Mouse (Mus musculus): Measurements from ENCODE around the gene Lcorl.
A peak's percentile ranks its signal among the peaks of the same experiment; 100 is the strongest.
"Not testable (repeated sequence)": the region's sequence is repeated elsewhere in the genome, so short reads cannot be mapped to it uniquely, and the experiment has no call there.

Gene Lcorl

GRCm38 (mm10) chr5:45706811-45707210 is 150.6 kb downstream of the Lcorl start:
- DNase-seq (ENCODE audit: low spot score in 2 of 2), result no peak

DNA sequence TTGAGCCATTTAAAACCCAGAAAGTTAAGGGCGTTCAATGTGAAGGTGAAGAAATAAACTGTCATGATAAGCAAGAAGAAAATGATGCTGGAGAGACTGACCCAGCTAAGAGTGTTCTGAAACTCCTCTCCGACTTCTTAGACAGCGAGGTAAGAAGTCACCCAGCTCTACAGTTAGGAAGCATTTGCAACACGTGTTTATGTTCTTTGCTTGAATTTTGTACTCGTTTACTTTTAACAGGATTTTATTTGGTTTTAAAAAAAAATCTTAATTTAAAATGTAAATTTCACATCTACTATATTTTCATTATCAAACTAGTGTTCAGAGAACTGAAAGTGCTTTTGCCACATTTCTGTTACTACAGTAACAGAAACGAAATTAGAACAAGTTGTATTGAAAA is 165.7 kb downstream of the Lcorl start:
- DNase-seq (ENCODE audit: low spot score in 2 of 2), result no peak

DNA sequence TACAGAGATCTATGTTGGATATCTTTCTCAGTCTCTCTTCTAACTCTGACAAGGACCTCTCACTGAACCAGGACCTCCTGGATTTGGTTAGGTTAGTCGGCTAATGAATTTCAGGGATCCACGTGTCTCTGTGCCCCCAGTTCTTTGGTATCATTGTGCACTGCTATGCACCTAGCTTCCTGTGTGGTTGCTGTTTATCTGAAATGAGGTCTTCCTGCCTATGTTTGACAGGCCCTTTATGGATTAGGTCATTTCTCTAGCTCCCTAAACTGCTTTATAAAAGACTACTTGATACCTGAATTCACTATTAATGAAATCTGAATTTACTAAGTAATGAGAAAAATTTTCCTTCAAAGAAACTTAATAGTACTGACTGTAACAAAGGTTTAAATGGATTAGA is 166.6 kb downstream of the Lcorl start:
- no peak for DNase-seq (ENCODE audit: low spot score in 2 of 2)

DNA sequence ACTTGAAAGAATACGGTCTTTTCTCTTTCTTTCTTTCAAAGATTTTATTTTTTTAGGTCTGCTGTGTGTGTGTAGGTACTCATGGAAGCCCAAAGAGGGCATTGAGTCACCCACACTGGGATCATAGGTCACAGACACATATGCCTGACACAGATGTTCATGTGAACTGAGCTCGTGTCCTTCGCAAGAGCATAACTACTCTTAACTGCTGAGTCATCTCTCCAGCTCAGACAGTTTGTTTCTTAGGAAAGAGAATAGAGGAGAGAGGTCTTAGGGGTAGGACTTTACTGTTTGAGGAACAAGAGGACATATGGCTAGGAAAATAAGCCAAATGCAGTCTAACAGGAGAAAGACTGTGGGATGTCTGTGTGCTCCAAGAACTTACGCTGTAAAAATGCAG is 168.3 kb downstream of the Lcorl start:
- DNase-seq (ENCODE audit: low spot score in 2 of 2), result no peak

- no peak for DNase-seq (ENCODE audit: low spot score in 2 of 2)
Measured at GRCm38 (mm10) chr5:45686223-45686622, 171.2 kb downstream of the Lcorl start.

- no peak for DNase-seq (ENCODE audit: low spot score in 2 of 2)
Measured at GRCm38 (mm10) chr5:45685243-45685642, 172.2 kb downstream of the Lcorl start.

GRCm38 (mm10) chr5:45683388-45683787 is 174.0 kb downstream of the Lcorl start:
- DNase-seq (ENCODE audit: low spot score in 2 of 2), result no peak

- no peak for DNase-seq (ENCODE audit: low spot score in 2 of 2)
Measured at GRCm38 (mm10) chr5:45679955-45680354, 177.5 kb downstream of the Lcorl start.

GRCm38 (mm10) chr5:45677639-45678038 is 179.8 kb downstream of the Lcorl start:
- DNase-seq (ENCODE audit: low spot score in 2 of 2), result no peak

GRCm38 (mm10) chr5:45675032-45675431 is 182.4 kb downstream of the Lcorl start:
- DNase-seq (ENCODE audit: low spot score in 2 of 2), result no peak

DNA sequence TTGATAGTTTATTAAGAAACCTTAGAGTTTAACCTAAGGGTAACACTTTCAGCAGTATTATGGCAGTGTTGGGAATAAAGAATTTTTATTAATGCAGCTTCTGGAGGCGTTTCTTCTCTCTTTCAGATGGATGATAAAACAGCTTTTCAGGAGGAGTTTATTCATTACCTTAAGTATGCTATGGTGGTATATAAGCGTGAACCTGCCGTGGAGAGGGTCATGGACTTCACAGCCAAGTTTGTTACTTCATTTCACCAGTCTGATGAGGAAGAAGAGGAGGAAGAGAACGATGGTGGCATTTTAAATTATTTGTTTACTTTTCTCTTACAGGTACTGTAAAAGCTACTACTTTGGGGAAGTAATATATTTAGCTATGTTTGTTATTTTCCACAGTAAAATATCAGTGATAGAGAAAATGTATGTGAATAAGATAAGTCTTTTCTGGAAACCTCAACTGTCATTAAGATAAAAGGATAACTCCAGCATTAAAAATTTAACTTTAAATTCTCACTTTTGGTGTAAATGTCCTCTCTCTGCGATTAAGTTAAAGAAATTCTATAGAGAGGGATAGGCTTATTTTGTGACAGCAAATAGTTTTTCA is 186.4 kb downstream of the Lcorl start:
- DNase-seq (ENCODE audit: low spot score in 2 of 2), result no peak

DNA sequence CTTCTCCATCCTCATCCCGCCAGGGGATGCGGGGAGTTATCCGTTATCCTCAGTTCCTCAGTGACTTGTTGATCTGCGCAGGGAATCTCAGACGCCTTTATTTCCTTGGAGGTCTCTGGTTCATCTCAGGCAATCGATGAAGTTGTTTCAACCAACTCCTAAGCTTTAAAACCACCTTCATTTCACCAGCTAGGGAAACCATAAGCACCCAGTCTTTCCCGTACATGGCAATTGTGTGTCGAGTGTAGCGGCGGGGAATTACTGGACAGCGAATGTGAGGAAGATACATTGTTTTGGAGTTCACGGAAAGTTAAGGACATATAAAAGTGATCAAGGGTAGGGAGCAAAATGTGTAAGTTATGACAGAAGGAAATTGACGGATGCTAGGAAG is 187.1 kb downstream of the Lcorl start:
- no peak for DNase-seq (ENCODE audit: low spot score in 2 of 2)

GRCm38 (mm10) chr5:45669598-45670279 is 187.7 kb downstream of the Lcorl start, which contains the start of gene Ncapg:
TSS of gene Ncapg (plus strand) at chr5:45669919.
- DNase-seq (ENCODE audit: low spot score in 2 of 2), result peak; percentile 97 to 100

- DNase-seq (ENCODE audit: low spot score in 2 of 2), result peak in 1 of 2 experiments; percentile 41
Measured at GRCm38 (mm10) chr5:45669234-45669597, 188.2 kb downstream of the Lcorl start.

DNA sequence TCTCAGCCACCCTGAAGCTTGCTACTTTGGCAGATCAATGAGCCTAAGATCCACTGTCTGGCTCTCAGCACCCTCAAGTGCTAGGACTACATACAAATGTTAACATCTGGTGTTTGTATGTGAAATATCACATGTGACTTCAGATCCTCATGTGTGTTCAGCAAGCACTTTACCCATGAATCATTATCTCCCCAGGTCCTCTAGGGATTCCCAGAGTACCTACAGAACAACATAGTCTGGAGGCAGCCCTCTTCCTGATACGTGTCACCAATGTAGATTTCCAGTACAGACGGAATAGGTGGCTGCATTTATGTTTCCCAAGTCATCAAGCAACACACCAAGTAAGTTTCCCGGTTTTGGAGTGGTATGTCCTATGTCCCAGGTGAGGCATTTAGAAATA is 188.6 kb downstream of the Lcorl start:
- peak; percentile 5 to 18 for DNase-seq (ENCODE audit: low spot score in 2 of 2)

GRCm38 (mm10) chr5:45668324-45668723 is 189.1 kb downstream of the Lcorl start:
- DNase-seq (ENCODE audit: low spot score in 2 of 2), result no peak

DNA sequence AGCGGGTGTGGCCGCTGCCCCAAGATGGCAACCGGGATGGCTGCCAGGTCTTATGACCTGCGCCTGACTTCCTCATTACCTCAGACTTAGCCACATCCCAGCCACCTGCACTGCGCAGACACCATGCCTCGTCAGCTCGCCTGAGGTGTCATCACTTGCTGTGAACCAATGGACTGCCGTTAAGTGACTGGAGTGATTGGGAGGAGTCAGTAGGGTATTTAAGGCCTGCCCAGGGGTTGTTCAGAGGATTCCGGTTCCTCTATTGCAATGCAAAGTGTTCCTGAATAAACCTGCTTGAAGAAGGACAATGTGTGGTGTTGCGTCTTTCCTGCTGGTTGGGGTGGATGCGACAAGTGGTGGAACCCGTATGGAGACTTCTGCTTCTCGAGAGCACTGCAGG is 199.0 kb downstream of the Lcorl start:
- not testable (repeated sequence) for DNase-seq (ENCODE audit: low spot score in 2 of 2)

- no peak for DNase-seq (ENCODE audit: low spot score in 2 of 2)
Measured at GRCm38 (mm10) chr5:45651026-45651703, 206.2 kb downstream of the Lcorl start.
